Mouse (Mus musculus): ENCODE measurements around the gene Ifna15. TPM values are rescaled to one million over a fixed set of nuclear protein-coding genes. Genes with fewer than 3 reads are reported as not detected.
"Not testable (repeated sequence)": the region's sequence is repeated elsewhere in the genome, so short reads cannot be mapped to it uniquely, and the experiment has no call there.

Ifna15 gene
- not detected in 2 replicates for polyA plus RNA-seq (2014; fragmentation: Nextera tagmentation; extraction: Ambion mirVana)

- H3K4me2 ChIP-seq; H3K4me1 ChIP-seq (ENCODE audit: insufficient read depth); H3K27me3 ChIP-seq (ENCODE audit: insufficient read depth, low read length); H3K9ac ChIP-seq; H3K36me3 ChIP-seq (ENCODE audit: insufficient read depth); ATAC-seq (ENCODE audit: insufficient read depth); DNase-seq; H3K9me3 ChIP-seq (ENCODE audit: low read depth, low read length); H3K4me3 ChIP-seq (ENCODE audit: low read depth, low read length); H3K27ac ChIP-seq (ENCODE audit: low read depth): not testable (repeated sequence)
Observed at GRCm38 (mm10) chr4:88558145-88558544, at the start of gene Ifna15. Ifna15 (minus strand) TSS chr4:88558245.

DNA sequence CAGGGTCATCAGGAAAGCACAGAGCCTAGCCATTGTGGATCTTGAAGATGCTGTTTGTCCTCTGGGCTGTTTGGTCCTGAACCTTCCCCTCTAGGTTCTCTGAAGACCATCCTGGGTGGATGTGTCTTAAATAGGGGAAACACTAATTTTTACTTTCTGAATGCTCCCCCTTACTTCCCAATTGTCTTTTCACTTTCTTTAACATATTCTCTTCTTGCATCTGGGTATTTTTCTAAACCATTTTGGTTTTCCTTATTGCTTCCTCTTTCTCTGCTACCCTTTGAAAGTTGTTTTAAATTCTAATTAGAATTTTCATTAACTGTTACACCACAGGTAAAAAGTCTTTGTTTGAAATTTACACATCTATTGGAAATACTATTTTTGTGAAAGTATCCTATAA is 45.2 kb upstream of the Ifna15 start, which contains the start of gene Ifna12:
Gene Ifna12, minus strand, starts transcription at position 101 of the 400 bp plus-strand sequence.
- Histone ChIP-seq H3K36me3 (ENCODE audit: insufficient read depth) (no peaks in the 10 kb centered on the region), H3K27me3 (ENCODE audit: insufficient read depth, low read length) (no peaks in the 10 kb centered on the region), H3K4me1 (ENCODE audit: insufficient read depth) (no peaks in the 10 kb centered on the region), H3K9me3 (ENCODE audit: low read depth, low read length) (no peaks in the 10 kb centered on the region), H3K4me3 (ENCODE audit: low read depth, low read length) (no peak within 1 kb of the TSS), H3K9ac (no peak within 1 kb of the TSS), H3K27ac (ENCODE audit: low read depth) (no peak within 1 kb of the TSS), H3K4me2 (no peak within 1 kb of the TSS)
- no peak for TF ChIP-seq CTCF (IDR thresholded peaks at IDR 0.05; ENCODE audit: low read depth)
- ATAC-seq (ENCODE audit: insufficient read depth) = no peak
- DNase-seq = no peak

DNA sequence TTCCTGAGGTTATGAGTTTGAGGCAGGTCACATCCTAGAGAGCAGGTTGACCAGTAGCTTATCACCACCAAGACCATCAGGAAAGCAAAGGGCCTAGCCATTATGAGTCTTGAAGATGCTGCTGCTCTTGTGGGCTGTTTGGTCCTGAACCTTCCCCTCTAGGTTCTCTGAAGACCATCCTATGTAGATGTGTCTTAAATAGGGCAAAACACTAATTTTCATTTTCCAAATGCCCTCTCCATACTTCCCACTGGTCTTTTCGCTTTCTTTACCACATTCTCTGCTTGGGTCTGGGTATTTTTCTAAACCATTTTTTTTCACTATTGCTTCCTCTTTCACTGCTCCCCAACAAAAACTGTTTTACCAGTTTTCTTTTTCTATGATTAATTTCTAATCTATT is 34.2 kb upstream of the Ifna15 start, which contains the start of gene Ifna9:
Gene Ifna9, minus strand, starts transcription at position 101 of the 400 bp plus-strand sequence.
- 79% methylated on average over 1 of the region's 1 CpGs for WGBS
- Histone ChIP-seq H3K27me3 (ENCODE audit: insufficient read depth, low read length) (no peaks in the 10 kb centered on the region), H3K27ac (ENCODE audit: low read depth) (no peak within 1 kb of the TSS), H3K4me3 (ENCODE audit: low read depth, low read length) (no peak within 1 kb of the TSS), H3K4me1 (ENCODE audit: insufficient read depth) (no peaks in the 10 kb centered on the region), H3K9me3 (ENCODE audit: low read depth, low read length) (no peaks in the 10 kb centered on the region), H3K9ac (no peak within 1 kb of the TSS), H3K4me2 (no peak within 1 kb of the TSS), H3K36me3 (ENCODE audit: insufficient read depth) (no peaks in the 10 kb centered on the region)
- no peak for TF ChIP-seq CTCF (IDR thresholded peaks at IDR 0.05; ENCODE audit: low read depth)
- ATAC-seq (ENCODE audit: insufficient read depth) = no peak
- DNase-seq = no peak

GRCm38 (mm10) chr4:88571698-88572097 is 13.7 kb upstream of the Ifna15 start, which contains the start of gene Ifna14:
Ifna14 (minus strand) TSS chr4:88571798.
- no peak within 1 kb of the TSS for H3K4me3 ChIP-seq (ENCODE audit: low read depth, low read length)
- no peak within 1 kb of the TSS for H3K4me2 ChIP-seq
- H3K9me3 ChIP-seq (ENCODE audit: low read depth, low read length) = no peaks in the 10 kb centered on the region
- H3K27me3 ChIP-seq (ENCODE audit: insufficient read depth, low read length) = no peaks in the 10 kb centered on the region
- no peak for TF ChIP-seq CTCF (IDR thresholded peaks at IDR 0.05; ENCODE audit: low read depth)
- H3K36me3 ChIP-seq (ENCODE audit: insufficient read depth) = no peaks in the 10 kb centered on the region
- ATAC-seq (ENCODE audit: insufficient read depth) = no peak
- no peaks in the 10 kb centered on the region for H3K4me1 ChIP-seq (ENCODE audit: insufficient read depth)
- WGBS = 75% methylated on average over 1 of the region's 1 CpGs
- no peak for DNase-seq
- H3K27ac ChIP-seq (ENCODE audit: low read depth) = no peak within 1 kb of the TSS
- H3K9ac ChIP-seq = no peak within 1 kb of the TSS

GRCm38 (mm10) chr4:88561791-88562190 is 3.7 kb upstream of the Ifna15 start:
- no peaks in the 10 kb centered on the region for H3K4me1 ChIP-seq (ENCODE audit: insufficient read depth)
- no peak overlapping the region for H3K4me2 ChIP-seq
- ATAC-seq (ENCODE audit: insufficient read depth) (no peak), DNase-seq (no peak)
- H3K4me3 ChIP-seq (ENCODE audit: low read depth, low read length) = no peak overlapping the region
- no peaks in the 10 kb centered on the region for H3K9me3 ChIP-seq (ENCODE audit: low read depth, low read length)
- H3K27ac ChIP-seq (ENCODE audit: low read depth) = no peak overlapping the region
- H3K9ac ChIP-seq = no peak overlapping the region
- H3K27me3 ChIP-seq (ENCODE audit: insufficient read depth, low read length) = no peaks in the 10 kb centered on the region
- H3K36me3 ChIP-seq (ENCODE audit: insufficient read depth) = no peaks in the 10 kb centered on the region
- whole genome bisulfite sequencing = 89% methylated on average over 1 of the region's 1 CpGs
- no peak for TF ChIP-seq CTCF (IDR thresholded peaks at IDR 0.05; ENCODE audit: low read depth)

DNA sequence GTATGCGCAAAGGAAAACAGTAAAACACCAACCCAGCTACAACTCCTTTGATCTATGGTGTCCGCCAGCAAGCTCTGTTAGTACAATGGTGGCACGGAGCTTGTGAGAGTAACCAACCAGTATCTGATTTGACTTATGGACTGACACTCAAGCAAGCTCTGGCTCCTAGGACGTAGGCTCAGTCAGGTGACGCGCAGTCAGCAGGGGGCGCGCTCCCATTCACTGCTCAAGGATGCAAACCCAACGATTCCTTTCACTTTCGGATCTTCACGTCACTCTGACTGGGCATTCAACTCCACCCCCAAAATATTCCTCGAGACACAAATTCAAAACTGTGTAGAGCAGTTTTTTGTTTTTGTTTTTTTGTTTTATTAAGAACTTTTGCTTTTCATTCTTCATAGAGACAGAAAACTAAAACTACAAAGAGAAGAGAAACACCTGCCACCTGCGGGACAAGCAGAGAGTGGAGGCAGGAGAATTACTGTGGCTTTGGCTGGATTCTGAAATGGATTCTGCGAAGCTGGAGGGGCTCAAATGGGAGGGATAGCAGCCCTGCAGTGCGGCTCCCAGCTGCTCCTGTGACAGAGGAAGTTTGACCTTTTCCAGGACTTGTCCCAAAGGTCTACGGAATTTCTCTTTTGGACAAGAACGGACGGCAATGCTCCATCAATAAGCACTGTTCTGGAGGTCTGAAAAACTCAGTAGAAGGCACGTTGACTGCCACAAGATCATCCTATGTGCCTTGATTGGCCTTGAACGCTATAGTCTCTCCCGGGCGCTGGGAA is 7.7 kb downstream of the Ifna15 start:
- WGBS = 26% methylated on average over 22 of the region's 22 CpGs
- H3K27ac ChIP-seq (ENCODE audit: low read depth) = no peak overlapping the region
- peak overlapping the region; percentile 64 for H3K4me2 ChIP-seq
- no peak overlapping the region for H3K9ac ChIP-seq
- peak; percentile 87 for TF ChIP-seq CTCF (IDR thresholded peaks at IDR 0.05; ENCODE audit: low read depth)
- DNase-seq (peak; percentile 92), ATAC-seq (ENCODE audit: insufficient read depth) (peak; percentile 84)
- no peaks in the 10 kb centered on the region for H3K27me3 ChIP-seq (ENCODE audit: insufficient read depth, low read length)
- no peaks in the 10 kb centered on the region for H3K9me3 ChIP-seq (ENCODE audit: low read depth, low read length)
- H3K4me3 ChIP-seq (ENCODE audit: low read depth, low read length) = peak overlapping the region; percentile 30
- H3K4me1 ChIP-seq (ENCODE audit: insufficient read depth) = no peaks in the 10 kb centered on the region
- H3K36me3 ChIP-seq (ENCODE audit: insufficient read depth) = no peaks in the 10 kb centered on the region

GRCm38 (mm10) chr4:88547986-88548385 is 10.1 kb downstream of the Ifna15 start:
- H3K4me1 ChIP-seq (ENCODE audit: insufficient read depth) = no peaks in the 10 kb centered on the region
- no peak for TF ChIP-seq CTCF (IDR thresholded peaks at IDR 0.05; ENCODE audit: low read depth)
- no peak for ATAC-seq (ENCODE audit: insufficient read depth)
- no peak overlapping the region for H3K4me3 ChIP-seq (ENCODE audit: low read depth, low read length)
- no peak overlapping the region for H3K27ac ChIP-seq (ENCODE audit: low read depth)
- H3K9me3 ChIP-seq (ENCODE audit: low read depth, low read length) = no peaks in the 10 kb centered on the region
- no peaks in the 10 kb centered on the region for H3K27me3 ChIP-seq (ENCODE audit: insufficient read depth, low read length)
- H3K4me2 ChIP-seq = no peak overlapping the region
- H3K9ac ChIP-seq = no peak overlapping the region
- H3K36me3 ChIP-seq (ENCODE audit: insufficient read depth) = no peaks in the 10 kb centered on the region
- WGBS = 50% methylated on average over 1 of the region's 1 CpGs
- no peak for DNase-seq
